Mouse (Mus musculus): ENCODE measurements around the gene Inhbe. TPM values are rescaled to one million over a fixed set of nuclear protein-coding genes. Genes with fewer than 3 reads are reported as not detected.

Inhbe gene
- total and polyA plus RNA-seq, 2 experiments = 7.5 to 22.6 TPM

- H3K4me1 ChIP-seq (ENCODE audit: control insufficient read depth, insufficient read depth, low read length) = peaks cover 5% of the 10 kb centered on the region
- H3K4me3 ChIP-seq (ENCODE audit: insufficient read depth, low read depth, low read length) = no peak overlapping the region
- H3K79me2 ChIP-seq (ENCODE audit: control insufficient read depth, insufficient read depth, low read length) = no peaks in the 10 kb centered on the region
- DNase-seq (ENCODE audit: extremely low read depth, low read depth, low spot score) = no peak
- H3K36me3 ChIP-seq (ENCODE audit: control insufficient read depth, insufficient read depth, low read length) = no peaks in the 10 kb centered on the region
- WGBS = 91% methylated on average over 6 of the region's 6 CpGs
- peaks cover 9% of the 10 kb centered on the region for H3K27me3 ChIP-seq (ENCODE audit: control insufficient read depth, insufficient read depth, low read length)
- no peak for TF ChIP-seq POLR2A (IDR thresholded peaks at IDR 0.05; ENCODE audit: extremely low read depth, insufficient read depth, low read length)
- no peak for TF ChIP-seq CTCF (IDR thresholded peaks at IDR 0.05; ENCODE audit: low read depth, low read length)
- H3K9ac ChIP-seq (ENCODE audit: low read depth, low read length) = no peak overlapping the region
- no peak overlapping the region for H3K27ac ChIP-seq (replicated peaks; ENCODE audit: insufficient read depth, low read depth, low read length)
These were observed 16.6 kb downstream of the Inhbe start for GRCm38 (mm10) chr10:127337536-127338099.

GRCm38 (mm10) chr10:127336952-127337351 lies 17.3 kb downstream of the Inhbe start:
- H3K4me1 ChIP-seq (ENCODE audit: control insufficient read depth, insufficient read depth, low read length) = peaks cover 3% of the 10 kb centered on the region; the same call in 1 of the 2 replicates
- H3K27me3 ChIP-seq (ENCODE audit: control insufficient read depth, insufficient read depth, low read length) = peaks cover 14% of the 10 kb centered on the region
- no peak overlapping the region for H3K9ac ChIP-seq (ENCODE audit: low read depth, low read length)
- TF ChIP-seq CTCF (IDR thresholded peaks at IDR 0.05; ENCODE audit: low read depth, low read length) = no peak
- no peak for TF ChIP-seq POLR2A (IDR thresholded peaks at IDR 0.05; ENCODE audit: extremely low read depth, insufficient read depth, low read length)
- H3K36me3 ChIP-seq (ENCODE audit: control insufficient read depth, insufficient read depth, low read length) = no peaks in the 10 kb centered on the region
- H3K4me3 ChIP-seq (ENCODE audit: insufficient read depth, low read depth, low read length) = no peak overlapping the region
- H3K27ac ChIP-seq (replicated peaks; ENCODE audit: insufficient read depth, low read depth, low read length) = no peak overlapping the region
- no peaks in the 10 kb centered on the region for H3K79me2 ChIP-seq (ENCODE audit: control insufficient read depth, insufficient read depth, low read length)
- WGBS = 62% methylated on average over 5 of the region's 5 CpGs
- DNase-seq (ENCODE audit: extremely low read depth, low read depth, low spot score) = no peak

GRCm38 (mm10) chr10:127335271-127335670 lies 18.9 kb downstream of the Inhbe start:
- Histone ChIP-seq H3K4me1 (ENCODE audit: control insufficient read depth, insufficient read depth, low read length) (peaks cover 3% of the 10 kb centered on the region; the same call in 1 of the 2 replicates), H3K9ac (ENCODE audit: low read depth, low read length) (no peak overlapping the region), H3K27me3 (ENCODE audit: control insufficient read depth, insufficient read depth, low read length) (peaks cover 9% of the 10 kb centered on the region), H3K4me3 (ENCODE audit: insufficient read depth, low read depth, low read length) (no peak overlapping the region), H3K79me2 (ENCODE audit: control insufficient read depth, insufficient read depth, low read length) (no peaks in the 10 kb centered on the region), H3K27ac (replicated peaks; ENCODE audit: insufficient read depth, low read depth, low read length) (no peak overlapping the region), H3K36me3 (ENCODE audit: control insufficient read depth, insufficient read depth, low read length) (no peaks in the 10 kb centered on the region)
- DNase-seq (ENCODE audit: extremely low read depth, low read depth, low spot score) = no peak
- no peak for TF ChIP-seq POLR2A (IDR thresholded peaks at IDR 0.05; ENCODE audit: extremely low read depth, insufficient read depth, low read length)
- TF ChIP-seq CTCF (IDR thresholded peaks at IDR 0.05; ENCODE audit: low read depth, low read length) = no peak
- 60% methylated on average over 1 of the region's 1 CpGs for WGBS

GRCm38 (mm10) chr10:127333152-127333551 lies 21.1 kb downstream of the Inhbe start:
- TF ChIP-seq CTCF (IDR thresholded peaks at IDR 0.05; ENCODE audit: low read depth, low read length) (peak; percentile 31; the same call in 1 of the 2 replicates), POLR2A (IDR thresholded peaks at IDR 0.05; ENCODE audit: extremely low read depth, insufficient read depth, low read length) (no peak)
- H3K36me3 ChIP-seq (ENCODE audit: control insufficient read depth, insufficient read depth, low read length) = no peaks in the 10 kb centered on the region
- H3K4me3 ChIP-seq (ENCODE audit: insufficient read depth, low read depth, low read length) = no peak overlapping the region
- no peak overlapping the region for H3K27ac ChIP-seq (replicated peaks; ENCODE audit: insufficient read depth, low read depth, low read length)
- no peak for DNase-seq (ENCODE audit: extremely low read depth, low read depth, low spot score)
- 54% methylated on average over 5 of the region's 5 CpGs for WGBS
- H3K27me3 ChIP-seq (ENCODE audit: control insufficient read depth, insufficient read depth, low read length) = peaks cover 6% of the 10 kb centered on the region
- H3K79me2 ChIP-seq (ENCODE audit: control insufficient read depth, insufficient read depth, low read length) = no peaks in the 10 kb centered on the region
- H3K9ac ChIP-seq (ENCODE audit: low read depth, low read length) = no peak overlapping the region
- no peaks in the 10 kb centered on the region for H3K4me1 ChIP-seq (ENCODE audit: control insufficient read depth, insufficient read depth, low read length)

- Histone ChIP-seq H3K4me1 (ENCODE audit: control insufficient read depth, insufficient read depth, low read length) (no peaks in the 10 kb centered on the region), H3K36me3 (ENCODE audit: control insufficient read depth, insufficient read depth, low read length) (no peaks in the 10 kb centered on the region), H3K9ac (ENCODE audit: low read depth, low read length) (no peak overlapping the region), H3K4me3 (ENCODE audit: insufficient read depth, low read depth, low read length) (no peak overlapping the region), H3K27ac (replicated peaks; ENCODE audit: insufficient read depth, low read depth, low read length) (no peak overlapping the region), H3K79me2 (ENCODE audit: control insufficient read depth, insufficient read depth, low read length) (no peaks in the 10 kb centered on the region), H3K27me3 (ENCODE audit: control insufficient read depth, insufficient read depth, low read length) (peaks cover 6% of the 10 kb centered on the region)
- whole genome bisulfite sequencing = 28% methylated on average over 31 of the region's 31 CpGs
- peak; percentile 17; the same call in 1 of the 2 replicates for TF ChIP-seq CTCF (IDR thresholded peaks at IDR 0.05; ENCODE audit: low read depth, low read length)
- no peak for TF ChIP-seq POLR2A (IDR thresholded peaks at IDR 0.05; ENCODE audit: extremely low read depth, insufficient read depth, low read length)
- DNase-seq (ENCODE audit: extremely low read depth, low read depth, low spot score) = no peak
These were observed 21.9 kb downstream of the Inhbe start for GRCm38 (mm10) chr10:127332211-127332874.

GRCm38 (mm10) chr10:127330212-127330611 lies 24.0 kb downstream of the Inhbe start:
- Histone ChIP-seq H3K27me3 (ENCODE audit: control insufficient read depth, insufficient read depth, low read length) (peaks cover 20% of the 10 kb centered on the region), H3K36me3 (ENCODE audit: control insufficient read depth, insufficient read depth, low read length) (no peaks in the 10 kb centered on the region), H3K4me3 (ENCODE audit: insufficient read depth, low read depth, low read length) (no peak overlapping the region), H3K9ac (ENCODE audit: low read depth, low read length) (no peak overlapping the region), H3K4me1 (ENCODE audit: control insufficient read depth, insufficient read depth, low read length) (peaks cover 7% of the 10 kb centered on the region; the same call in 1 of the 2 replicates), H3K79me2 (ENCODE audit: control insufficient read depth, insufficient read depth, low read length) (0 out of 2 replicates have a peak, but pooled peaks cover 2% of the 10 kb centered on the region), H3K27ac (replicated peaks; ENCODE audit: insufficient read depth, low read depth, low read length) (no peak overlapping the region)
- 69% methylated on average over 7 of the region's 7 CpGs for WGBS
- TF ChIP-seq CTCF (IDR thresholded peaks at IDR 0.05; ENCODE audit: low read depth, low read length) (no peak), POLR2A (IDR thresholded peaks at IDR 0.05; ENCODE audit: extremely low read depth, insufficient read depth, low read length) (no peak)
- DNase-seq (ENCODE audit: extremely low read depth, low read depth, low spot score) = no peak

All from liver, adult 2 months (tissue).